Mouse (Mus musculus): Measurements from ENCODE around the gene Fhdc1. TPM values are rescaled to one million over a fixed set of nuclear protein-coding genes. Genes with fewer than 3 reads are reported as not detected.

Fhdc1 gene
- total RNA-seq, 1 experiment from 2014 or later, result 2.0 TPM

GRCm38 (mm10) chr3:84395840-84396239 is 84.4 kb downstream of the Fhdc1 start:
- no peak for ATAC-seq (ENCODE audit: extremely low read depth, insufficient number of reproducible peaks, low FRiP score, poor library complexity, severe bottlenecking)

GRCm38 (mm10) chr3:84394841-84395447 is 85.3 kb downstream of the Fhdc1 start:
- no peak for ATAC-seq (ENCODE audit: extremely low read depth, insufficient number of reproducible peaks, low FRiP score, poor library complexity, severe bottlenecking)

Other genes starting within 250 kb of the Fhdc1 start
- 0.93 and 2.1 TPM in 2 replicates for gene Trim2, start 173.6 kb downstream of the Fhdc1 start, total RNA-seq (2017)
- gene Arfip1, start 102.2 kb upstream of the Fhdc1 start, total RNA-seq (2017), result 122 and 128 TPM in 2 replicates
- gene Tigd4, start 113.1 kb upstream of the Fhdc1 start, total RNA-seq (2017), result not detected in 2 replicates
- gene Tmem154, start 185.8 kb upstream of the Fhdc1 start, total RNA-seq (2017), result 131 and 140 TPM in 2 replicates

Data from neutrophil, adult 5-6 weeks (primary cell).